Mouse (Mus musculus) frontal cortex, postnatal 14 days (tissue): ENCODE data around the gene Cldn16.
A peak's percentile ranks its signal among the peaks of the same experiment; 100 is the strongest.
"Not testable (repeated sequence)": the region's sequence is repeated elsewhere in the genome, so short reads cannot be mapped to it uniquely, and the experiment has no call there.

ENCODE experiments used
- DNase-seq, 2 experiments: peaks; one replicate each; pipeline ENCODE4 v3.0.0; 2022; ENCODE audit warnings: low spot score in 2 of 2

Cldn16 gene

GRCm38 (mm10) chr16:26462835-26463234, at the start of gene Cldn16:
Gene Cldn16, plus strand, starts transcription at chr16:26463135.
- no peak for DNase-seq

GRCm38 (mm10) chr16:26418616-26419015, 44.3 kb upstream of the Cldn16 start:
- DNase-seq, result no peak

GRCm38 (mm10) chr16:26422078-26422477, 40.9 kb upstream of the Cldn16 start:
- DNase-seq, result no peak

- DNase-seq, result no peak
These were observed 32.7 kb upstream of the Cldn16 start for GRCm38 (mm10) chr16:26430246-26430645.

DNA sequence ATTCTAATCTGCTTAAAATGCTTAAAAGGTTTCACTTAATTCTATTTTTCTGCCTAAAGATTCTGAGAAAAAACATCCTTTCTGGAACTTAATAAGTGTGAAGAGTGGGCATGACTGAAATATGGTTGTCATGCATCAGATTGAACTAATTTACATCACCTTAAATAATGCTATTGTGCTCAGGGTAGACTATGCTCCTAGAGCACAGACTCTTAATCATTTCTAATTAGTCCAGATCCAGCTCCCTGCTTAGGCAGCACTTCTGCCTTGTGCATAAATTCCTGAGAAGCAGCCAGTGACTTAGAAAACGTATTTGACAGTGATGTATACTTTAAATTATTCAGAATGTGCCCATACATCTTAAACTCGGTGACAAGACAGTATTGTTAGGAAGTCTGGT, 29.4 kb upstream of the Cldn16 start:
- DNase-seq, result no peak

GRCm38 (mm10) chr16:26440031-26440430, 22.9 kb upstream of the Cldn16 start:
- no peak for DNase-seq

DNA sequence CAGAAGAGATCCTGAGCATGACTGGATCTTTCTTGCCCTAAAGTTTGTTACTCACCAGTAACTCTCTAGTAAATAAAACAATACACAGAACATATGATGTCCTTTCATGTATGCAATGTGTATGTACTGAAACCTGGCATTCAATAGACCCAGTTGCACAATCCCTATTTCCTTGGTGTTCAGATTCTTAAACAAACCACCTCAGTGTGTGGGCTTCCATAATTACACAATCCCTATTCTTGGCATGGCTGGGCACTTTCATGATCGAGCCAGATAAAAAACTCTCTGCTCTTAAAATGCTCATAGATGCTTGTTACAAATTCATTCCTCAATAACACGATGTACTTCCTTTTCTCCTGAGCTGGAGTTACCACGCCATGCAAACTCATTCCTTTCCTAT, 21.8 kb upstream of the Cldn16 start:
- DNase-seq, result no peak

DNA sequence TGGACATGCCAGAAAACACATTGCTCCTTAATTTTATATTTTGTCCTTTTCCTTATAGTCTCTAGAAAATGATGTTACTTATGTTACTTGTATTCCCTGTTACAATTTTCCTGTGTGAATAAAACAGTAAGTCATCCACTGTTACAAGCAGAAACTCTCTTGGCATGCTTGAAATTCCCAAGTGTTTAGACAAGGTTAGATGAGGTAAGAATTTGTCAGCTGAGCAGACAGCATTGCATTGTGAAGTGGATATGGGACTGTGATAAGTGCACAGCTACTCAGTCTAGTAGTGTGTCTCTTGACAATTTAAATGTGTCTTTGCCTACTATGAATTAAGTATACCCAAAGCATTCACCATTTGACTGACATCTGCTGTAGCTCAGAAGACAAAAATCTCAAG, 18.1 kb upstream of the Cldn16 start:
- no peak for DNase-seq

- DNase-seq, result peak; percentile 7
These were observed 15.3 kb upstream of the Cldn16 start for GRCm38 (mm10) chr16:26447594-26447993.

- DNase-seq, result no peak
These were observed 8.8 kb upstream of the Cldn16 start for GRCm38 (mm10) chr16:26454163-26454562.

DNA sequence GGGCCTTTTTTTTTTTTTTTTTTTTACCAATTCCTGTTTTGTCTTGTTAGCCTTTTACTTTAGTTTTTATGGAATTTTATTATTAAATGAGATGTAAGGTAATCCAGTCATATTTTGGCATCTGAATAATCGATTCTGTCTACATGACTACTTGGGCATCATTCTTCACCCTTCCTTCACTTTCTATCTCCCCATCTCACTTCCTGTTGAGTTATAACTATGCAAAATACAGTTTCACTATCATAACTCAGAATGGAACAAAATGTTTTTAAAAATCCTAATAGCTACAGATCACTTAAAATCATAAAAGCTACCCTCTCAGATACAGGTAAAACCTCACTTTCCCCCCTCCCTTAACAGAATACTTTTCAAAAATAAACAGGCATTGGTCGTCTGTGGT, 6.8 kb upstream of the Cldn16 start:
- no peak for DNase-seq

- DNase-seq, result no peak
These were observed 3.6 kb downstream of the Cldn16 start for GRCm38 (mm10) chr16:26466535-26466934.

GRCm38 (mm10) chr16:26471254-26471653, 8.3 kb downstream of the Cldn16 start:
- DNase-seq, result no peak

GRCm38 (mm10) chr16:26495721-26496120, 32.8 kb downstream of the Cldn16 start:
- DNase-seq, result peak in 1 of 2 experiments; percentile 4

GRCm38 (mm10) chr16:26499705-26500104, 36.8 kb downstream of the Cldn16 start:
- DNase-seq, result not testable (repeated sequence)

DNA sequence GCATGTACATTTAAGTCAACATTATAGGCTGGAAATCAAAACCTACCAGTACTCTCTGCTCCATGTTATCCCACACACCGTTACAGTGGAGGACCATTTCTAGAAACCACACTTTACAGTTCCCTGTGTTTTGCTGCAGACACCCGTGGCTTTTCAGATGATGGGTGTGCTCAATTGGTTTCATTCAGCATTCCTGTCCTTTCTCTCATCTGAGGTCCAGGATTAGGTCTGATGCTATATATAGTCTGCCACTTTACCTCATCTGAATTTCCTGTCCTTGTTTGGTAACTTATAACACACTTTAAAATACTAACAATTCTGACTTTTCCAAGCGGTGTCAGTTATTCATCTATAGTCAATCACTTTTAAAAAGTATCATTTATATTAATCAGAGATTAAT, 37.8 kb downstream of the Cldn16 start:
- no peak for DNase-seq

DNA sequence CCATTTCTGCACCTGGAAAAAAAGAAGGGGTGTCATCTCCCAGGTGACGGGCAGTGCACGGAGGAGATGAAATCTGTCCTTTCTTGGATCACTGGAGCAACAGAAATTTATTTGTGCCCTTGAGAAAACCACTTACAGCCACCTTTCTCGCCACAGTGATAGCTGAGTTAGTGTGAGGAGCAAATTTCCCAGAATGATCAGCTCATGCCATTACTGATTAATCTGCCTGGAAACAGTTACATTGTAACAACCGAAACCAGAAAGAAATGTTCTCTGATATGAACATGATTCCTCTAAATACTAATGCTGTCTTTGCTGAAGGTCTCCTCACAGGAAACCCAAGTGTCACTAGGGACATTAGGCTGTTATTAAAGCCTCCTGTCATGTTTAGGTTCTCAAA, 42.0 kb downstream of the Cldn16 start:
- no peak for DNase-seq

DNA sequence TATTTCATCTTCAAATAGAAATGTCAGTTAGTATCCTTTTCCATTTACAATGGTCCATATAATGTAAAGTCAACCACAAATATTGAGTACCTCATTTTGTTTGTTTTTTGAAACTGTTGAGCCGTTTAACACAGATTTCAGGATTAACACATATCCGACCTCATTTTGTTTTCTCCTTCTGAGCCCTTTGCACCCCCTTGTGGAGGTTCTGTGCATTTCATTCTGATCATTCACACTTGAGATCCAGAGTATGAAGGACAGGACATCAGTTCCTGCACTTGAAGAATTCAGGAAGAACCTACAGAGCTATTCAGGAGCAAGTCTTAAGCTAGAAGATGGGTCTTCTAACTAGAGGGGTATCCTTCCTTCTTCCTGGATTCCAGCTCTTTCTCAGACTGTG, 56.7 kb downstream of the Cldn16 start:
- DNase-seq, result peak in 1 of 2 experiments; percentile 8

- DNase-seq, result no peak
These were observed 62.9 kb downstream of the Cldn16 start for GRCm38 (mm10) chr16:26525832-26526231.

- DNase-seq, result no peak
These were observed 63.7 kb downstream of the Cldn16 start, which contains the start of gene Tmem207 for GRCm38 (mm10) chr16:26526669-26527068. Gene Tmem207, minus strand, starts transcription at chr16:26526769.

GRCm38 (mm10) chr16:26527931-26528666, 65.2 kb downstream of the Cldn16 start:
- peak; percentile 5 to 7 for DNase-seq

DNA sequence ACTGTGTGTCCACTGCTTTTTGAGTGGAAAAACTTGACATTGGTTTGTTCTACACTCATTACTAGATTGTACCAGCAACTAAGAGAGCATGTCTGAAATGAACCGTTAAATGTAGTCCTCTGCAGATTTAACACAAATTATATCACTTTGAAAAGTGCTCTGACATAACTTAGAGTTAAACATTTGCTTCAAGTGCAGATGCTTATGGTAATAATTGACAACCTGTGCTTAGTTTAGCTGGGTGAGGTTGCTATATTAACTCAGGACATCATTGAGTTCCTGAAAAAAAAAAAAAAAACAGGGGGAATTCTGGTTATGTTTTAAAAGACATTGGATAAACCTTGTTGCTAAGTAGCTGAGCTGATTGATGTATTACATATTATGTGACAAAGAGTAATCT, 67.5 kb downstream of the Cldn16 start:
- DNase-seq, result no peak

- DNase-seq, result no peak
These were observed 69.4 kb downstream of the Cldn16 start for GRCm38 (mm10) chr16:26532287-26532686.
